Mouse (Mus musculus): ENCODE measurements around the gene Cfap57.

DNA sequence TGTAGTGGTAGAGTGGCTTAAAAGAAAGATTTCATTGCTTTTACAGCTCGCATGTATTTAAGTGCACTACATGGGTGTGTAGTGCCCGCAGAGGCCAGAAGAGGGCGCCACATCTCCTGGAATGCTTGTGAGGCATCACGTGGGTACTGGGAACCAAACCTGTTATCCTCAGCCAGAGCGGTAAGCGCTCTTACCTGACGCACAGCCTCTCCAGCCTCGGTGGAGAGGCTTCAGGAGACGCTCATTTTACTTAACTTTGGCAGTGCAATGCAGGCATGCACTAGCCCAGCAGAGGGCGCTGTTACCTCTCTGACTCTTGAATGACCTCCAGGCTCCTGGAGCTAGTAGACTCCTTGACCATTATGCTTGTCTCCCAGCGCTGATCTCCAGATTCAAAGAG, 8.0 kb downstream of the Cfap57 start:
- TF ChIP-seq GATA1 (IDR thresholded peaks at IDR 0.05; ENCODE audit: borderline replicate concordance, low read length) (no peak), FLI1 (IDR thresholded peaks at IDR 0.05; ENCODE audit: low read length) (no peak)

Data from megakaryocyte, embryonic 14.5 days (primary cell).